Mouse (Mus musculus): ENCODE results near the gene Plekha1. TPM values are rescaled to one million over a fixed set of nuclear protein-coding genes. Genes with fewer than 3 reads are reported as not detected.

The Plekha1 gene
- total and polyA plus RNA-seq, 3 experiments, result 0.22 TPM; not detected in 2

DNA sequence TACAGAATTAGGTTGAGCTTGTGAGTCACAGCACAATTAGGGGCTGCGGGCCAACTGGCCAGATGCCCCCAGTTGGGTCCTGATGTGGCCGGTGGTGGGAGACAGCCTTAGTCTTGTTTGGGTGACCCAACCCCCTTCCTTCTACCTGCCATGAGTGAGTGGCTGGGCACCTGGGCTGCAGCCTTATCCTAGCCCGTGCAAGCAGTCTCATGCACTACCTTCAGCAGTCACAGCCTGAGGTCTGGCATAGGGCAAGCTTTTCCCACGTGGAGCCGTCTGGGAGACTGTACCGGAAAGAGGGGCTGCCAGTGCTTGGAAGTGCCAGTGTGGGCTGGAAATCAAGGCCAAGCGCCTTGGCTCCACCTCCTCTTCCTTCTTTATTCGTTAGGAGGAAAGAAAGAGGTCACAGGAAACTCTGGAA is 83.8 kb downstream of the Plekha1 start:
- Histone ChIP-seq H3K4me1 (ENCODE audit: insufficient read depth, low read depth, low read length) (no peaks in the 10 kb centered on the region), H3K27me3 (ENCODE audit: insufficient read depth, low read length) (no peaks in the 10 kb centered on the region), H3K4me3 (ENCODE audit: low read depth, low read length) (no peak overlapping the region), H3K36me3 (replicated peaks) (no peaks in the 10 kb centered on the region), H3K9me3 (replicated peaks) (peaks cover 80% of the 10 kb centered on the region)
- DNase-seq (ENCODE audit: low spot score) (no peak), ATAC-seq (ENCODE audit: extremely low read depth, insufficient number of reproducible peaks, low FRiP score, poor library complexity, severe bottlenecking) (no peak)
- no peak for TF ChIP-seq GATA2 (IDR thresholded peaks at IDR 0.05; ENCODE audit: borderline replicate concordance, low read depth, low read length)
- TF ChIP-seq CTCF (IDR thresholded peaks at IDR 0.05; ENCODE audit: low read depth, low read length), result no peak
- no peak for TF ChIP-seq GATA1 (IDR thresholded peaks at IDR 0.05; ENCODE audit: borderline replicate concordance, low read length)

DNA sequence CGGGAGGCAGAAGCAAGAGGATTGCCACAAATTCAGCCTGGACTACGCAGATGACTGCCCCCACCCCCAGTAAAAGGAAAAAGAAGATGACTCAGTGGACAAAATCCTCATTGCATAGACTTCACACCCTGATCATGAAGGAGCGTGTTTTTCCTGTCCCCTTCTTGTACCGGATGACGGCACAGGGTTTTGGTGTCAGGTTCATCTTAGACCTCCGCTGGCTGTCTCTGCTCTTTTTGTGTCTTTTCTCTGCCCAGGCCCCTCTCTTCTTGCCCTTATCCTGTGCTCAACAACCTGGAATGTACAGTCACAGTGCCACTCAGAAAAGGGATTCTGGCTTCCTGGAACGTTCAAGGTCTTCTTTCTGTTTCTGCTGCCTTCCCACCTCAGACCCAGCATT is 84.9 kb downstream of the Plekha1 start:
- H3K4me3 ChIP-seq (ENCODE audit: low read depth, low read length), result no peak overlapping the region
- no peak for DNase-seq (ENCODE audit: low spot score)
- no peak for TF ChIP-seq GATA1 (IDR thresholded peaks at IDR 0.05; ENCODE audit: borderline replicate concordance, low read length)
- no peak for TF ChIP-seq POLR2AphosphoS5 (IDR thresholded peaks at IDR 0.05; ENCODE audit: insufficient replicate concordance, low read depth, low read length)
- TF ChIP-seq CTCF (IDR thresholded peaks at IDR 0.05; ENCODE audit: low read depth, low read length), result no peak
- TF ChIP-seq TAL1 (conservative IDR thresholded peaks at IDR 0.05; ENCODE audit: low read depth, low read length), result no peak
- no peak for TF ChIP-seq GATA2 (IDR thresholded peaks at IDR 0.05; ENCODE audit: borderline replicate concordance, low read depth, low read length)

DNA sequence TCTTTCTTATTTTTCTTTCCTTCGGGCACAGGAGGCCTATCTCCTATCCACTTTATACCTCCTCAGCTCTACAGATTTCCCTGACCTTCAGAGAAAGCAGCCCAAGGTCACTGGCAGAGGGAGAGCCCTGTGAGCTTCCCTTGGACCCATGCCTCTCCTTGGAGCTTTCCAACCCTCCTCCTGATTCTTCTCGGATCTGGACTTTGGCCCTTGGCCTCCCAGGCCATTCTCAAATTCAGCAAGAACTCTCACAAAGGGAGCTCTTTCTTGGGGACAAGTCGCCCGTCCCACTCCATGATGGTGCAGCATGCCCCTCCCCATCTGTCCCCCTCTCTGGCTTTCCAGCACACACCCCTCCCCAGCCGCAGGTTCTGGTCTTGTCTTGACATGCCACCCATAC is 85.4 kb downstream of the Plekha1 start:
- ATAC-seq (ENCODE audit: extremely low read depth, insufficient number of reproducible peaks, low FRiP score, poor library complexity, severe bottlenecking) (no peak), DNase-seq (ENCODE audit: low spot score) (no peak)
- Histone ChIP-seq H3K27me3 (ENCODE audit: insufficient read depth, low read length) (no peaks in the 10 kb centered on the region), H3K36me3 (replicated peaks) (no peaks in the 10 kb centered on the region), H3K9me3 (replicated peaks) (peaks cover 73% of the 10 kb centered on the region), H3K4me3 (ENCODE audit: low read depth, low read length) (no peak overlapping the region), H3K4me1 (ENCODE audit: insufficient read depth, low read depth, low read length) (no peaks in the 10 kb centered on the region)
- no peak for TF ChIP-seq GATA1 (IDR thresholded peaks at IDR 0.05; ENCODE audit: borderline replicate concordance, low read length)
- TF ChIP-seq CTCF (IDR thresholded peaks at IDR 0.05; ENCODE audit: low read depth, low read length), result no peak
- no peak for TF ChIP-seq POLR2AphosphoS5 (IDR thresholded peaks at IDR 0.05; ENCODE audit: insufficient replicate concordance, low read depth, low read length)
- TF ChIP-seq TAL1 (conservative IDR thresholded peaks at IDR 0.05; ENCODE audit: low read depth, low read length), result no peak
- no peak for TF ChIP-seq GATA2 (IDR thresholded peaks at IDR 0.05; ENCODE audit: borderline replicate concordance, low read depth, low read length)

More for the DNA sequence above, 84.9 kb downstream of the Plekha1 start:
- H3K36me3 ChIP-seq (replicated peaks), result no peaks in the 10 kb centered on the region
- peaks cover 78% of the 10 kb centered on the region for H3K9me3 ChIP-seq (replicated peaks)
- no peaks in the 10 kb centered on the region for H3K27me3 ChIP-seq (ENCODE audit: insufficient read depth, low read length)
- no peak for ATAC-seq (ENCODE audit: extremely low read depth, insufficient number of reproducible peaks, low FRiP score, poor library complexity, severe bottlenecking)
- no peaks in the 10 kb centered on the region for H3K4me1 ChIP-seq (ENCODE audit: insufficient read depth, low read depth, low read length)

DNA sequence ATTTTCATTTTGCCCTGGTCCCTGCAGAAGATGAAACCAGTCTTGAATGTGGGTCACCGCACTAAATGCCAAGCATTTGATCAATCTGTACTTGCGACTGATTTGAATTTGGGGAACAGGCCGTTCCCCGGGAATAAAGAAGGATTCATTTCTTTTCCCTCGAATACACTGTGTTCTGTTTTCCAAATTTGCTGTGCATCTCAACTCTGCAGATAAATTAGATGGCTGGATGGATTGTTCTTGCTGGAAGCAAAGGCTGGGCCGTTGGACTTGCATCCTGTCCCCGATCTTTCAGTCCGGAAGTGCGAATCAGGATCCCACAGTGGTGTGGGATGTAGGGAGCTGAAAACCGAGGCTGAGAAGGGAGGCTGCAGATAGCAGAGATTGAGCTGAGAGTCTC is 87.8 kb downstream of the Plekha1 start:
- ATAC-seq (ENCODE audit: extremely low read depth, insufficient number of reproducible peaks, low FRiP score, poor library complexity, severe bottlenecking), result no peak
- TF ChIP-seq GATA1 (IDR thresholded peaks at IDR 0.05; ENCODE audit: borderline replicate concordance, low read length) (no peak), GATA2 (IDR thresholded peaks at IDR 0.05; ENCODE audit: borderline replicate concordance, low read depth, low read length) (no peak), POLR2AphosphoS5 (IDR thresholded peaks at IDR 0.05; ENCODE audit: insufficient replicate concordance, low read depth, low read length) (no peak), TAL1 (conservative IDR thresholded peaks at IDR 0.05; ENCODE audit: low read depth, low read length) (no peak), CTCF (IDR thresholded peaks at IDR 0.05; ENCODE audit: low read depth, low read length) (no peak)
- no peaks in the 10 kb centered on the region for H3K27me3 ChIP-seq (ENCODE audit: insufficient read depth, low read length)

DNA sequence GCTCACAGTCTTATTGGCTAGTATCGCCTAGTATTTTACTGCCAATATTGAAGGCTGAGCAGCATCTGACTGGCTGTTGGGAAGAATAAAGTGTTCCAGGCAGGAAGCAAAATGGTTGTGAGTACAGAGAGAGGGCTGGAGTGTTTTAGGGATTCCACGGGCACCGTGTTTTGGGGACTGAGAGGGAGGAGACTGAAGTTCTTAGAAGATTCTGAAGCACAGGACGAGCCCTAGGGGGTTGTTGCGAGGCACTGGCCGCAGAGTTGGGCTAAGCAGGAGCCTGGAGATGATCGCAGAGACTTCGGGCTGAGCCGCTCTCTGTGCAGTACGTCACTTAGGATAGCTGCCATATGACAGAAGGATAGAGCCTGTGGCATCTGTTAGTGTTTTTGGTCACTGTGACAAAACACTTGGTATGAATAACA is 88.6 kb downstream of the Plekha1 start:
- no peak for ATAC-seq (ENCODE audit: extremely low read depth, insufficient number of reproducible peaks, low FRiP score, poor library complexity, severe bottlenecking)
- Histone ChIP-seq H3K27me3 (ENCODE audit: insufficient read depth, low read length) (no peaks in the 10 kb centered on the region), H3K4me3 (ENCODE audit: low read depth, low read length) (no peak overlapping the region), H3K36me3 (replicated peaks) (no peaks in the 10 kb centered on the region), H3K4me1 (ENCODE audit: insufficient read depth, low read depth, low read length) (no peaks in the 10 kb centered on the region), H3K9me3 (replicated peaks) (peaks cover 69% of the 10 kb centered on the region)
- no peak for TF ChIP-seq CTCF (IDR thresholded peaks at IDR 0.05; ENCODE audit: low read depth, low read length)
- DNase-seq (ENCODE audit: low spot score), result no peak

More for the DNA sequence above, 87.8 kb downstream of the Plekha1 start:
- H3K36me3 ChIP-seq (replicated peaks), result no peaks in the 10 kb centered on the region
- H3K4me1 ChIP-seq (ENCODE audit: insufficient read depth, low read depth, low read length), result no peaks in the 10 kb centered on the region
- H3K4me3 ChIP-seq (ENCODE audit: low read depth, low read length), result no peak overlapping the region
- DNase-seq (ENCODE audit: low spot score), result no peak
- peaks cover 66% of the 10 kb centered on the region for H3K9me3 ChIP-seq (replicated peaks)

DNA sequence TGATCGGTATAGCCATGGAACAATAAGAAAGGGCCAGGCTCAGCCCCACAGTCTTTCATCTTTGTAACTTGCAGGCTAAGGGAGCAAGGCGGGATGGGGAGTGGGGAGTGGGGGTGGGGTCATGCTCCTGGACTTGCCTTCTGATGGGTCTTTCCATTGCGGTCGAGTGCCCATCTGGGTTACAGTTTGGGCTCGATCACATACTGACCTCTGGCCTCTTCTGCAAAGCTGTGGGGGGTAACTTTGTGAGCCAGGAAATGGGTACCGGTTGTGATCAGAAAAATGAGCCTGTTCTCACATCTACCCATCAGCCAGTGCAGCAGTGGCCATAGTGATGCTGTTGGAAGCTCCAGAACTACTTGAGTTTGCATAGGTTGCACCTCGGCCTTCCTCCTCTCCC is 93.0 kb downstream of the Plekha1 start:
- Histone ChIP-seq H3K4me1 (ENCODE audit: insufficient read depth, low read depth, low read length) (no peaks in the 10 kb centered on the region), H3K36me3 (replicated peaks) (no peaks in the 10 kb centered on the region), H3K4me3 (ENCODE audit: low read depth, low read length) (no peak overlapping the region), H3K9me3 (replicated peaks) (peaks cover 59% of the 10 kb centered on the region), H3K27me3 (ENCODE audit: insufficient read depth, low read length) (no peaks in the 10 kb centered on the region)
- DNase-seq (ENCODE audit: low spot score) (no peak), ATAC-seq (ENCODE audit: extremely low read depth, insufficient number of reproducible peaks, low FRiP score, poor library complexity, severe bottlenecking) (no peak)
- TF ChIP-seq TAL1 (conservative IDR thresholded peaks at IDR 0.05; ENCODE audit: low read depth, low read length) (no peak), GATA2 (IDR thresholded peaks at IDR 0.05; ENCODE audit: borderline replicate concordance, low read depth, low read length) (no peak), CTCF (IDR thresholded peaks at IDR 0.05; ENCODE audit: low read depth, low read length) (no peak), GATA1 (IDR thresholded peaks at IDR 0.05; ENCODE audit: borderline replicate concordance, low read length) (no peak), POLR2AphosphoS5 (IDR thresholded peaks at IDR 0.05; ENCODE audit: insufficient replicate concordance, low read depth, low read length) (no peak)

DNA sequence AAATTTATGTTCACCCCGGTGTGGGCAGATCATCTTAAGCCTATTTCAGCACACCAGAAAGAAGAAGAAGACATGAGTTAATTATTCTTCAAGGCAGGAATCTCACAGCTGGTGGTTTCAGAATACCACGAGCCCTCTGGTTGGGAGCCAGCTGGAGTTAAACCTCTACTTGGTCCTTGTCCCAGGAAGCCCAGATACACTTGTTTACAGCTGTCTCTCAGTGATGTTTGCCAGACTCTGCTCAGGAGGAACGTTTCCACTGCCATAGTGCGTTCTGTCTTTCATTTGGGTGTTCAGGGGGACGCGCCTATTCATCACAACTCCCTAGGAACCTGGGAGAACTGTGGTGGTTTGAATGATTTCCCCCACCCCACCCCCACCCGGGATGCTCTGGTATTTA is 94.3 kb downstream of the Plekha1 start:
- no peaks in the 10 kb centered on the region for H3K4me1 ChIP-seq (ENCODE audit: insufficient read depth, low read depth, low read length)
- no peaks in the 10 kb centered on the region for H3K36me3 ChIP-seq (replicated peaks)
- TF ChIP-seq POLR2AphosphoS5 (IDR thresholded peaks at IDR 0.05; ENCODE audit: insufficient replicate concordance, low read depth, low read length), result no peak
- no peak for TF ChIP-seq CTCF (IDR thresholded peaks at IDR 0.05; ENCODE audit: low read depth, low read length)
- no peak for TF ChIP-seq GATA2 (IDR thresholded peaks at IDR 0.05; ENCODE audit: borderline replicate concordance, low read depth, low read length)
- TF ChIP-seq GATA1 (IDR thresholded peaks at IDR 0.05; ENCODE audit: borderline replicate concordance, low read length), result no peak
- no peak for TF ChIP-seq TAL1 (conservative IDR thresholded peaks at IDR 0.05; ENCODE audit: low read depth, low read length)
- DNase-seq (ENCODE audit: low spot score) (no peak), ATAC-seq (ENCODE audit: extremely low read depth, insufficient number of reproducible peaks, low FRiP score, poor library complexity, severe bottlenecking) (no peak)
- H3K27me3 ChIP-seq (ENCODE audit: insufficient read depth, low read length), result no peaks in the 10 kb centered on the region
- H3K4me3 ChIP-seq (ENCODE audit: low read depth, low read length), result no peak overlapping the region
- H3K9me3 ChIP-seq (replicated peaks), result peaks cover 58% of the 10 kb centered on the region
